Mouse (Mus musculus) midbrain, embryonic 12.5 days (tissue): ENCODE results near the gene Ak3. TPM values are rescaled to one million over a fixed set of nuclear protein-coding genes. Genes with fewer than 3 reads are reported as not detected.
"Not testable (repeated sequence)": the region's sequence is repeated elsewhere in the genome, so short reads cannot be mapped to it uniquely, and the experiment has no call there.

Source experiments
- ATAC-seq: fragments of 200-750 bp; cut with Nextera tagmentation; 2 replicates; pipeline ENCODE4 v1.8.0; 2017; ENCODE audit warnings: low read depth, moderate TSS enrichment, moderate library complexity; ENCODE audit not compliant: low FRiP score
- H3K27ac ChIP-seq: fragments of 300-500 bp; sonication (generic); replicated peaks from 2 replicates; pipeline ENCODE4 v1.5.1; 2016; ENCODE audit warnings: mild to moderate bottlenecking
- H3K27me3 ChIP-seq: fragments of 300-500 bp; sonication (generic); 2 replicates; pipeline ENCODE4 v1.6.1; 2016; ENCODE audit warnings: mild to moderate bottlenecking
- H3K36me3 ChIP-seq: fragments of 300-500 bp; sonication (generic); 2 replicates; pipeline ENCODE4 v1.6.1; 2016
- H3K4me1 ChIP-seq: fragments of 300-500 bp; sonication (generic); 2 replicates; pipeline ENCODE4 v1.6.1; 2016
- H3K4me2 ChIP-seq: fragments of 300-500 bp; sonication (generic); replicated peaks from 2 replicates; pipeline ENCODE4 v1.6.1; 2016; ENCODE audit warnings: mild to moderate bottlenecking, moderate library complexity
- H3K4me3 ChIP-seq: fragments of 300-500 bp; sonication (generic); 2 replicates; pipeline ENCODE4 v1.5.1; 2016; ENCODE audit warnings: mild to moderate bottlenecking
- H3K9ac ChIP-seq: fragments of 300-500 bp; sonication (generic); replicated peaks from 2 replicates; pipeline ENCODE4 v1.6.1; 2016; ENCODE audit warnings: mild to moderate bottlenecking, moderate library complexity
- H3K9me3 ChIP-seq: fragments of 300-500 bp; sonication (generic); 2 replicates; pipeline ENCODE4 v1.6.1; 2016; ENCODE audit warnings: mild to moderate bottlenecking
- WGBS: fragments of 180-500 bp; shearing (Covaris S2); methylation state at CpG from one replicate; pipeline ENCODE4 v1.1.7; 2016; 5-methylcytosine and 5-hydroxymethylcytosine counted together
- polyA plus RNA-seq: library from polyadenylated mRNA; unstranded; fragments of >200 nt; fragmentation: Nextera tagmentation; extraction: Ambion mirVana; gene quantifications from 2 replicates; pipeline ENCODE4 v1.2.1, GENCODE M21; 2016

The Ak3 gene
- polyA plus RNA-seq, 1 experiment from 2014 or later = 78.0 TPM

DNA sequence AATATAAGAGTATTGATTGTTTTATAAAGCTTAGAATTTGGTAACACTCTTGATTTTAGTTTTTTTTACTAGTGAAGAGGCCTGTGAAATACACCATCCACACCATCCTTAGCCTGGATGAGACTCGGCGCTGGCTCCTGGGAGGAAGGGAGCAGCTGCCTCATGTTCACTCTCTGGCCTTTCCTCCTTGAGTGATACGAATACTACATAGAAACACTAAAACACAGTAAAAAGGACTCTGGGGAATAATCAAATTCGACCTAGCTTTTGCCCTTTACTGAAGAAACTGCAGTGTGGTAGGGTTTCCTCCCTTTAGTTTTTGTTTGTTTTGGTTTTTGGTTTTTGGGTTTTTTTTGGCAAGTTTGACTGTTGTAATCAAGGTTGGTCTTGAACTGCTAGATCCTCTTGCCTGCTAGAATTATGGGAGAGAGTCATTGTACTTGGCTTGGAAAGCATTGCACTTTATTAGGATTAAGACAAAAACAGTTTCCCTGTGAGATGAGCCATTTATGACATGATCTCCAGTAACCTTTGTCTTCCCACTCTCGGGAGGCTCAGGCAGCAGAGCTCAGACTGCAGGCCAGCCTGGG, 33.2 kb downstream of the Ak3 start:
- WGBS = 84% methylated on average over 5 of the region's 5 CpGs

GRCm38 (mm10) chr19:29011355-29011990, 36.3 kb downstream of the Ak3 start:
- Histone ChIP-seq H3K9me3 (no peaks in the 10 kb centered on the region), H3K27me3 (no peaks in the 10 kb centered on the region), H3K36me3 (peaks cover 75% of the 10 kb centered on the region), H3K9ac (no peak overlapping the region), H3K27ac (no peak overlapping the region), H3K4me2 (no peak overlapping the region), H3K4me1 (no peaks in the 10 kb centered on the region), H3K4me3 (no peak overlapping the region)
- no peak for ATAC-seq
- 86% methylated on average over 12 of the region's 12 CpGs for WGBS

More for the DNA sequence above, 33.2 kb downstream of the Ak3 start:
- Histone ChIP-seq H3K4me2 (no peak overlapping the region), H3K4me1 (no peaks in the 10 kb centered on the region), H3K9me3 (no peaks in the 10 kb centered on the region), H3K9ac (no peak overlapping the region), H3K27me3 (no peaks in the 10 kb centered on the region), H3K36me3 (peaks cover 65% of the 10 kb centered on the region), H3K4me3 (no peak overlapping the region), H3K27ac (no peak overlapping the region)
- ATAC-seq = no peak

GRCm38 (mm10) chr19:29009046-29009445, 38.7 kb downstream of the Ak3 start:
- Histone ChIP-seq H3K4me1 (no peaks in the 10 kb centered on the region), H3K4me3 (no peak overlapping the region), H3K27me3 (no peaks in the 10 kb centered on the region), H3K4me2 (no peak overlapping the region), H3K9me3 (no peaks in the 10 kb centered on the region), H3K9ac (no peak overlapping the region), H3K27ac (no peak overlapping the region), H3K36me3 (peaks cover 68% of the 10 kb centered on the region)
- no peak for ATAC-seq
- WGBS = 91% methylated on average over 11 of the region's 11 CpGs

DNA sequence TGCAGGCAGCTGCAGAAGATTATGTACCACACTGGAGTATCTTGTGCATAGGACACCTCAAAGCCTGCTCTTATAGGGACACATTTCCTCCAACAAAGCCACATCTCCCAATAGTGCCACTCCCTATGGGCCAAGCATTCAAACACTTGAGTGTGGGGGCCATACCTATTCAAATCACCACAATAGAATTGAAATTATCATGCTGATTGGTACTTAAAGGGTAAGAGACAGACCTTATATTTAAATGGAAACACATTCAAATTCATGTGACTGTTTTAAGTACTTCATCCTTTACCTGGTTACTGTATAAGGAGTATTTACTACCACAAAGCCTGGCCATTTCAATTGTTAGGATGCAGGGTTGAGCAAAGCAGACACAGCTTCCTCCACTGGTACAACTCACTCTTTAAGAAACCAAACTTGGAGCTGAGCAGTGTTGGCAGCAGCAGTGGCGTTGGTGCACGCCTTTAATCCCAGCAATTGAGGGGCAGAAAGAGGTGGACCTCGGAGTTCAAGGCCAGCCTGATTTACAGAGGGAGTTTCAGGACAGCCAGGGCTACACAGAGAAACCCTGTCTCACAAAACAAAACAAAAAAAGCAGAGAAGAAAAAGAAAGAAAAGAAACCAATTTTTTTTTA, 39.6 kb downstream of the Ak3 start:
- no peaks in the 10 kb centered on the region for H3K27me3 ChIP-seq
- no peak overlapping the region for H3K4me3 ChIP-seq
- H3K36me3 ChIP-seq = peaks cover 61% of the 10 kb centered on the region
- H3K9me3 ChIP-seq = no peaks in the 10 kb centered on the region
- H3K9ac ChIP-seq = no peak overlapping the region
- ATAC-seq = no peak
- H3K4me1 ChIP-seq = no peaks in the 10 kb centered on the region
- H3K4me2 ChIP-seq = no peak overlapping the region
- 82% methylated on average over 3 of the region's 3 CpGs for WGBS
- no peak overlapping the region for H3K27ac ChIP-seq

DNA sequence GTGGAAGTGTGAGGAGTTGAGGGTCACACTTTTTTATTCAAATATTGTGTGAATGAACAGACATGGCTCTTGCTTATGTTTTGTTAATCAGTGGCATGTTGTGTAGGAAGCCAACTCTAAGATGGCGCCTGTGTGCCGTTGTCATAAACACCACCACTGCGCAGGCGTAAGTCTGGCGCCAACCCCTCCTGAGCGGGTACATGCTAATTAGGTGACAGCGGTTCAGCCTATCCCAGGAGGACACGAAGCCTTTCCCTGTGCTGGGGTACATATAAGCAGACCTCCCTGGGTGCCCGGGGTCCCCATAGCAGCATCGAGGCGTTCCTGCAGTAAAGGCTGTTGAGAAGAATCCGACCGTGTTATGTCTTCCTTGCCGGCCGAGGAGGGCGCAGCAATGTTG, 47.4 kb downstream of the Ak3 start:
- H3K27ac ChIP-seq, H3K27me3 ChIP-seq, H3K4me3 ChIP-seq, ATAC-seq, H3K4me2 ChIP-seq, H3K4me1 ChIP-seq, H3K9ac ChIP-seq, H3K9me3 ChIP-seq: not testable (repeated sequence)
- WGBS = 95% methylated on average over 16 of the region's 16 CpGs
- peaks cover 55% of the 10 kb centered on the region for H3K36me3 ChIP-seq

- Histone ChIP-seq H3K9me3 (no peaks in the 10 kb centered on the region), H3K9ac (no peak overlapping the region), H3K27ac (no peak overlapping the region), H3K4me1 (no peaks in the 10 kb centered on the region), H3K36me3 (peaks cover 61% of the 10 kb centered on the region), H3K27me3 (no peaks in the 10 kb centered on the region), H3K4me3 (no peak overlapping the region), H3K4me2 (no peak overlapping the region)
- WGBS = 96% methylated on average over 4 of the region's 4 CpGs
- no peak for ATAC-seq
Observed at GRCm38 (mm10) chr19:28997976-28998630, 49.7 kb downstream of the Ak3 start.

- Histone ChIP-seq H3K4me3 (no peak overlapping the region), H3K4me1 (peaks cover 8% of the 10 kb centered on the region), H3K27me3 (no peaks in the 10 kb centered on the region), H3K27ac (no peak overlapping the region), H3K9ac (no peak overlapping the region), H3K9me3 (no peaks in the 10 kb centered on the region), H3K4me2 (no peak overlapping the region), H3K36me3 (peaks cover 44% of the 10 kb centered on the region)
- no peak for ATAC-seq
- WGBS = 93% methylated on average over 5 of the region's 5 CpGs
Observed at GRCm38 (mm10) chr19:28995366-28995765, 52.4 kb downstream of the Ak3 start.

GRCm38 (mm10) chr19:28994870-28995269, 52.9 kb downstream of the Ak3 start:
- Histone ChIP-seq H3K36me3 (peaks cover 40% of the 10 kb centered on the region), H3K27me3 (no peaks in the 10 kb centered on the region), H3K9me3 (no peaks in the 10 kb centered on the region), H3K4me1 (peaks cover 8% of the 10 kb centered on the region), H3K9ac (0 out of 2 replicates have a peak overlapping the region, but pooled peaks have one; percentile 1), H3K4me2 (no peak overlapping the region), H3K4me3 (no peak overlapping the region), H3K27ac (no peak overlapping the region)
- no peak for ATAC-seq
- WGBS = 80% methylated on average over 7 of the region's 7 CpGs

DNA sequence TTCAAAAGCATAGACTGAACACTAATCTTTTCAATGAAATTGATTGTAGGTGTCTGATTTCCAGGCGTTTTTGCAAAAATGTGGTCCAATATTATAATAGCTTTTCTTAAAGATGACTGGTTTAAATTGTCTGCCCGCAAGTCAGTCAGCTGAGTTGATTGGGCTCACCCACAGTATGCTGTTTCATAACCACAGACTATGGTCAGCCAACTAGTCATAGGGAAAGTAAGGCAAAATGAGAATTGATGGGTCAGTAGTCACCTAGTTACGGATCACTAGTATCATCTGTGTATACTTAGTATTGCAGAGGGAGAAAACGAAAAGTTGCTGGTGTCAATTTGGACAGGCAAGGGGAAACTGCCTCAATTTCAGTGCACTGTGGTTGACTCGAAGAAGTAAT, 56.4 kb downstream of the Ak3 start:
- Histone ChIP-seq H3K27me3 (peaks cover 4% of the 10 kb centered on the region; the same call in 1 of the 2 replicates), H3K4me3 (peak overlapping the region; percentile 86), H3K27ac (no peak overlapping the region), H3K4me1 (peaks cover 8% of the 10 kb centered on the region), H3K9ac (peak overlapping the region; percentile 92), H3K9me3 (no peaks in the 10 kb centered on the region), H3K36me3 (peaks cover 25% of the 10 kb centered on the region), H3K4me2 (peak overlapping the region; percentile 67)
- 72% methylated on average over 5 of the region's 5 CpGs for WGBS
- no peak for ATAC-seq

- no peak for ATAC-seq
- WGBS = under 1% methylated on average over 38 of the region's 41 CpGs
- peaks cover 8% of the 10 kb centered on the region for H3K4me1 ChIP-seq
- H3K9me3 ChIP-seq = no peaks in the 10 kb centered on the region
- peak overlapping the region; percentile 67 for H3K4me2 ChIP-seq
- peaks cover 4% of the 10 kb centered on the region; the same call in 1 of the 2 replicates for H3K27me3 ChIP-seq
- peak overlapping the region; percentile 86 for H3K4me3 ChIP-seq
- peaks cover 18% of the 10 kb centered on the region for H3K36me3 ChIP-seq
- H3K27ac ChIP-seq = peak overlapping the region; percentile 82
- peak overlapping the region; percentile 92 for H3K9ac ChIP-seq
Observed at GRCm38 (mm10) chr19:28990590-28991221, 57.1 kb downstream of the Ak3 start.

DNA sequence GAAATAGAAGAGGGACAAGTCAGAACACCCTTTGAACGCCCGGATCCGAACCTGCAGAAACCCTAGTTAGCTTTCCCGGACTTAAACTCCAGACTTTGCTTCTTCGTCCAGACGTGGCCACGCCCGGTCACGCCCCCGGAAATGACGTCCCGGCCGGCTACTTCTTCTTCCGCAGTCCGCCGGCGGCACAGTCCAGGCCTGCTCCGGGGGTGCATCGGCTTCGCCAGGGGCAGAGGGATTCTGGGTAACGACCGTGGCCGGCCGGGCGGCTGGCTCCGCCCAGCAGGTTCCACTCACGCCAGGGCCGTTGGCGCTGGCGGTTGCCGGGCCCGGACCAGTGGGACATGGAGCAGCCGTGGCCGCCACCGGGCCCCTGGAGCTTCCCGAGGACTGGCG, 57.6 kb downstream of the Ak3 start, which contains the start of gene Cdc37l1:
Gene Cdc37l1, plus strand, starts transcription at position 159 of the 396 bp plus-strand sequence.
- ATAC-seq = peak; percentile 99
- Histone ChIP-seq H3K4me3 (peak within 1 kb of the TSS; percentile 86), H3K4me2 (peak within 1 kb of the TSS; percentile 67), H3K27ac (peak within 1 kb of the TSS; percentile 82), H3K27me3 (peaks cover 4% of the 10 kb centered on the region; the same call in 1 of the 2 replicates), H3K36me3 (peaks cover 13% of the 10 kb centered on the region), H3K9me3 (no peaks in the 10 kb centered on the region), H3K4me1 (peaks cover 8% of the 10 kb centered on the region), H3K9ac (peak within 1 kb of the TSS; percentile 92)
- under 1% methylated on average over 37 of the region's 37 CpGs for WGBS
